Mouse (Mus musculus) liver, embryonic 14.5 days (tissue): ENCODE measurements around the gene Cym.

Experiments used
- CTCF ChIP-seq: IDR thresholded peaks from 2 replicates; pipeline ENCODE4 v1.5.1; 2016; ENCODE audit warnings: antibody characterized with exemption, low read depth, control low read depth
- EP300 ChIP-seq: IDR thresholded peaks from 2 replicates; pipeline ENCODE4 v1.6.1; 2016; ENCODE audit warnings: antibody characterized with exemption, low read depth

DNA sequence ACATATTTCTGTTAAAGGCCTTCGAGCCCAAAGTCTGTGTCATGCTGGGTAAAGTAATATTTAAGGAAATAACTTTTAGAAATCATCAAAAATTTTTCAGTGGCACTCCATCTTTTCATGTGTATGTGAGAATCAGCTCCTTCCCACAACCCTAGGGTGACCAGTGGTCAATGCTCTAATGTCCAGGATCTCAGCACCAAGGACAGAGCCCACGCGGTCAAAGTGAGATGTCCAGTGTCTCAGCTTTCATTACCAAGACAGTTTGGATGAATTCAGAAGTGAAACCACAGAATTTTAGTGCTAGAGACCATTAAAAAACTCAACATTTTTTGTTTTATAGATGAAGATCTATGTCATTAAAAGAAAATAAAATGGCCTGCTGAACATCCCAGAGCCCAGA is 49.6 kb downstream of the Cym start:
- TF ChIP-seq CTCF = no peak
- TF ChIP-seq EP300 = no peak
